Mouse (Mus musculus): Measurements from ENCODE around the gene Spsb2.
"Not testable (repeated sequence)": the region's sequence is repeated elsewhere in the genome, so short reads cannot be mapped to it uniquely, and the experiment has no call there.

Spsb2 gene

DNA sequence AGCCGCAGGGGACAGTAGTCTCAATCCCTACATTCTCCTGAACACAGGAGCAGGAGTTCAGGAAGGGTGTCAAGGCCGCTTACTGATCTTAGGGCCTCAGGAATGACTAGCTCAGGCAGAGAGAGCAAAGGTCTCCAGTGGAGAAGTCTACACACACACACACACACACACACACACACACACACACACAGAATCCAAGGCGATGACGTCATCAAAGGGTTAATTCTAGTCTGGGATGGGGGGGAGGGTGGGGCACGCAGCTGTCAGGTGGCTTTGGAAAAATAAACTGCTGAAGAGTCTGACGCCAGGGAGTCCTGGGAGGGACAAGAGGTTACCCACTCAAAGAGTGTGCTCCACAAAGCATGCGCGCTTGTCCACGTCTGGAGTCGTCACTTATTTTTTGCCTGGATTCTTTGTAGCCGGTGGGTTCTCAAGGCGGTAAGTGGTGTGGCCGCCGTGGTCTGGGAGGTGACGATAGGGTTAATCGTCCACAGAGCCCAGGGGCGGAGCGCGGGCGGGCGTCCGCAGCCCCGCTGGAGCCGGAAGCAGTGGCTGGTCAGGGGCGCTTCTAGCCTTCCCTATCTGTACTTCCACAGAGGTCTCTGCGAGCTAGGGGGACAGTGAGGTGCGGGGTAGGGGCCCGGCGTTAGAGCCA, at the start of gene Spsb2:
TSS of gene Spsb2 (plus strand) at position 304 of the 655 bp plus-strand sequence.
- peak; percentile 80 for DNase-seq (ENCODE audit: low spot score)

DNA sequence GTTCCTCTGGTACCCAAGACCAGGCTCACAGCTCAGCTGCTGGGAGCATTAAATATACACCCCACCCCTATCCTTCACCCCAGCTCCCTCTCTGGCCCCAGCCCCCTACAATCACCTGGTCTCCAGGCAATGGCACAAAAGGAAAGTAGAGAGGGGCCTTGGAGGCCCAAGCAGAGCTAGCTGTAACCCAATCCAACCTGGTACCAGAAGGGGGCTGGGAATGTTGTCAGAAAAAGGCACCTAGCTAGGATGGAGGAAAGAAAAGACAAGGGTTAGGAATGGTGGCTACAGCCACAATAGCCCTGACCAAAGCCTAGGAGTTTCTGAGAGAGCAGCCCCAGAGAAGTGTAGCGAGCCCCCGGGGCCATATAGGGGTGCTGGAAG, 49.6 kb upstream of the Spsb2 start:
- no peak for DNase-seq (ENCODE audit: low spot score)

DNA sequence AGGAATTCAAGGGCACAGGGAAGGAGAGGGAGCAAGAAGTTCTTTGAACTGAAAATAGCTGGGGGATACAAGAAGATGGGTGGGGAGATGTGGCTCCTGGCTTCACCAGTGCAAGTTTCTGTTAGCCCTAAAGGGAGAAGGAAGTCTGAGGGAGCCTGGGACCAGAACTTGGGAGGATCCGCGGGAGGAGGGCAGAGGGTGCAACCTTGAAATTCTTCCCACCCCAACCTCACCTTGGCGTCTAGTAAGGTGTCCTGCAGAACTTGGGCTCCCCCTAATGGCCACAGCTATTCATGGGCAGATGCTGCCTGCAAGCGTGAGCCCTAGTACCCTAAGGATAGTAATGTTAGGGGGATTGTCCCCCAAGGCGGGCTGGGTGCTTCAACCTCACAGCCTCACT, 49.2 kb upstream of the Spsb2 start:
- peak; percentile 90 for DNase-seq (ENCODE audit: low spot score)

DNA sequence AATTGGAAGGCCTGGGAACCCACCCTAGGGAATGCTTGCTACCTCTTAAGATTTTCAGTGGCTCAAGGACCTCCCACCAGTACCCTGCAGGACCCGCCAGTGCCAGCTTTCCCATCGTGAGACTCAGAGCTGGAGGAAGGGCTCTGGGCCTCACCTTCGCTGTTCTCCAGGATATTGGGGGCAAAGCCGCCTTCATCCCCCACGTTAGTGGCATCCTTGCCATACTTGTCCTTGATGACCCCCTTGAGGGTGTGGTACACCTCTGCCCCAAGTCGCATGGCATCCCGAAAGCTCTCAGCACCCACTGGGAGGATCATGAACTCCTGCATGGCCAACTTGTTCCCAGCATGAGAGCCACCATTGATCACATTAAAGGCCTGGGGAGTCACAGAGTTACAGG, 42.5 kb upstream of the Spsb2 start:
- no peak for DNase-seq (ENCODE audit: low spot score)

DNA sequence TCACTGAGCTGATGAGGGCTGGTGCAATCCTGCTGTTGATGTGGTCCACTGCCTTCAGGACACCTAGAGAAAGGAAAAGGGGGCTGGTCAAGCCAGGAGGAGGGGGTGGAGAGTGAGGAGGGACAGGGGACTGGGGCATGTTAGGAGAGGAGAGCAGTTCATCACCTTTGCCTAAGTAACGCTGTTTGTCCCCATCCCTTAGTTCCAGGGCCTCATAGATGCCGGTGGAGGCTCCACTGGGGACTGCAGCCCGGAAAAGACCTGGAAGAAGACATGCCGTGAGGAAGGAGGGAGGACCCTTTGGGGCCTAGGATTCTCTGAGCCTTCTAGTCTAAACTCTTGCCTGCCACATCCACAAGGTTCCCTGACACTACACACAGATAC, 40.9 kb upstream of the Spsb2 start:
- no peak for DNase-seq (ENCODE audit: low spot score)

DNA sequence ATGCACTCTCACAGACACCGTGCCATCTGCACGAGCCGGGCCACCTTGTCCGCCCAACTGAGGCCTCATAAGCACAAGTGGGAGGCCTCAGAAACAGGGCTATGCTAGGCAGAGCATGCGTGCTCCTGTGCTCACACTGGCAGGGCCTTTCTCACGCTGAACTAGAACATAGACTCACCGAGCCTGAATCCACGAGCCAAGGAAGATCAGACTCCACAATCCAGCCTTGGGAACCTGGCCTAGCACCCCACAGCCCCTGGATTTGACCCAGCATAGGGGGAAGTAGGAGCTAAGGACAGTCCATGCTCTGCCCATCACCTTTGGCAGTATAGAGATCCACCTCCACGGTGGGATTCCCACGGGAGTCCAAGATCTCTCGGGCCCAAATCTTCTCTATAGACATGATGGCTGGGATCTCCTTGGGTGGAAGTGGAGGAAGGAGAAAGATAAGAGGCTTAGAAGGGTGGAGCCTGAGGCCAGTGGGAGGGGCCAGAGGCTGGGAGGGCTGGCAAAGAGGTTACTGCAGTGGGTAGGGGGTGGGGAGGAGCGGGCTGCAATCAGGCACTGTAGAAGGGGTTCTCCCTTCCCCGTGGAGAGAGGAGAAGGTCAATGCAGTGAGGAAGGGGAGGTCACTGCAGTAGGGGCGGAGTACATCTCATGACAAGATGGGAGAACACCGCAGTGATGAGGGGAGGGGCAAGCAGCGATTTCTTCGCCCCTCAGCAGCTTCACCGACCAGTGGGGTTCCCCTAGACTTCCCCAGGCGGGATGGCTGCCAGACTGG, 40.3 kb upstream of the Spsb2 start:
- peak; percentile 67 for DNase-seq (ENCODE audit: low spot score)

DNA sequence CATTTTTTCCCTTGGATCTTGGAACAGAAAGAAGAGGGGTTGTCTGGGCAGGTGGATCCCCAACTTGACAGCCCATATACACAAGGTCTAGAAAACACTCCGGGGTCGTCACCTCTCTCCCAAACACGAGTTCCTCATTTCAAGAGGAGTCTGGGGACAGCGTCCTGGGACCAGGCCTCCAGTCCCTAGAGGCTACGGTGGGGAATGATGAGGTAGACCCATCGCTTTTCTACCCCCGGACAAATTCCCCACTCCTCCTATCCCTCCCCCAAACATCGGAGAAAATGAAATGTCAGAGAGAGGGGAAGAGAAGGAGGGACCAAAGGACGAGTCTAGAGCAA, 39.8 kb upstream of the Spsb2 start:
- DNase-seq (ENCODE audit: low spot score): peak; percentile 30

DNA sequence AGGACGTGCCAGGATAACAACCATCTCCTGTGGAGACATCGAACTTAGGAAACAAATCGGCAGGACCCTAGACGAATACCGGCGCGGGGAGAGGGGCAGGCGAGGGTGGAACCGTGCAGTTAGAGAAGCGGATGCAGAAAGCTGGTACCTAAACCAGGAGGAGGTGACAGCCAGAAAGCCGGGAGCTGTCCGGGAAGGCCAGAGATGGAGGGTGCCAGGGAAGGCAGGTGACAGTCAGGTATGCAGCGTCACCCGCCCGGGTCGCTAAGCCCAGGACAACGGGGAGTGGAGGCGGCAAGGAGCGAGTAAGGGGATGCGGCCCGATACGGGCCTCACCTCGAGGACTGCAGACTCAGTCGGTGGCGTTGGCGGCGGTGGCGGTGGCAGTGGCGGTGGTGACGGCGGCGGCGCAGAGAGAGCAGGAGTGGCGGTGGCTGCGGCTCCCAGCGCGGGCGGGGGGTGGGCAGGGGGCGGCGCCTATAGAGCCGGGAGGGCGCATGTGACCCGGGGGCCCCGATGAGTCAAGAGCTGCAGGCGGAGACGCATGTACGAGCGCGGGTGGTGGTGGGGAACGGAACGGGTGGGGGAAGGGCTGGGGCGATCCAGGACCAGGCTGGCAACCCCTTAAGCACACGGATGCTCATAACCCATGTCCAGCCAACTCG, 39.2 kb upstream of the Spsb2 start, which contains the start of gene Eno2:
TSS of gene Eno2 (minus strand) at position 573 of the 665 bp plus-strand sequence.
- peak; percentile 71 for DNase-seq (ENCODE audit: low spot score)

DNA sequence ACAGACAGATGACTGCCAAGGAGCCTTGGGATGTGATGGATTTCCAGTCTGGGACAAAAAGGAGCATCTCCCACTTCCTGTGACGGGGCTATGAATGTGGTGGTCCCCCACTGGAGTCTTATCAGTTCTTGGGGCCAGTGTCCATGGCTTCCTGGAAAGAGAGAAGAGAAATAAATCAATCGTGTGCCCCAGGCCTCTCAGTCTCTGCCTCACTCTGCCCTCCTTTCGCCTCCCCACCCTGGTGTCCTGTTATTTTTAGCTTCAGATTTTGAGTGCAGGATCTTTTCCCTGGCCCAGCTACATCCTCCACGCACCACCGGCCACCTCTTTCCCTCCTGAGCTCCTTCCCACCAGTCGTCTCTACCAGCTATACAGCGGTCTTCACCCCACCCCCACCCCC, 38.4 kb upstream of the Spsb2 start:
- DNase-seq (ENCODE audit: low spot score): no peak

DNA sequence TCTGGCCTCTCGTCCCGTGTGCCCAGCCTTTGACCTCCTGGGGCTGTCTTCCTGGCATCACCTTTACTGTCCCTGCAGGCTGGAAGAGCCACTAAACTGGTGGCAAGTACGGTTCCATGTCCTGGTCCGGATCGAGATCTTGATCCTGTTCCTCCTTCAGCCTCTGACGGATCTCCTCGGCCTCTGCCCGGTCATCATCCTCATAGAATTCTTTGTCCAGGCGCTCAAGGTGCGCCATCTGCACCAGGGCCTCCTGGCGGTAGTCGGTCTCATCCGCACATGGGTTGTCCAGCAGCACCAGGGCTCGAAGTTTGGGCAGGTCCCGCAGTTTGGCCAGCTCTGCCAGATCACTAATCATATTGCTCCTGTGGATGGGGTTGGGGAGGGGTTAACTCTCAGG, 38.0 kb upstream of the Spsb2 start:
- no peak for DNase-seq (ENCODE audit: low spot score)

DNA sequence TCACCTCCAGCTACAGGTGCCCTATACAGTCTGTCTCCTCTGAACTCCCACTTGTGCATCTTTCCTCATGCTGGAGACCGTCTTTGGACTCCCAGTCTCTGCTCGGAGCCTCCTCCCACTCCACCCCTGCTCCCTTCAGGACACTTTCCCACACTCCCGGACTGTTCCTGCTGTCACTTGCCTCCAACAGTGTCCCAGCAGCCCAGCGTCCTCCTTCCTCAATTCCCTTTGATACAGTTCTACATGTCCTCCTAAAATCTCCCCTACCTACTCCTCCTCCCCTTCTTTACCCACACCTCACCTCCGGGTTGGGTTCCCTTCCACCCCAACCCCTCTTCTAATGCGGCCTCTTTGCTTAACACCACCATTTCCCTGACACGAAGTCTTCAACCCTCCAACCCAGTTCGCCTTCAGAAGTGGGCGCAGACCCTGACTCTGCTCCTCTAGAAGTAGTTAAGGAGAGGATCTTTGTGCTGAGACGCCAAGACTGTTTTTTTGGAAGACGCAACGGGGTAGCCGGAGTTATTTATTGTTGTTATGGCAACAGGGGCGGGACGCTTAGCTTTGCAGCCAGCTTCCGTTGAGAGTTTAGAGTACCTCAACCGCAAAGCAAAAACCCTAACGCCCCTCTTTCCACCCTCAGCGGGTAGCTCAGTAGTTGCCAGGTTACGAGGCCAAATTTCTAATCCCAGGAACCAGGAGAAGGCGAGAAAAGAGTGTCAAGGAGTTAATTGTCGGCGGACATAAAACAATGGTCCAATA, 29.1 kb upstream of the Spsb2 start, which contains the start of gene Lrrc23:
TSS of gene Lrrc23 (minus strand) at position 506 of the 762 bp plus-strand sequence.
- peak; percentile 83 for DNase-seq (ENCODE audit: low spot score)

DNA sequence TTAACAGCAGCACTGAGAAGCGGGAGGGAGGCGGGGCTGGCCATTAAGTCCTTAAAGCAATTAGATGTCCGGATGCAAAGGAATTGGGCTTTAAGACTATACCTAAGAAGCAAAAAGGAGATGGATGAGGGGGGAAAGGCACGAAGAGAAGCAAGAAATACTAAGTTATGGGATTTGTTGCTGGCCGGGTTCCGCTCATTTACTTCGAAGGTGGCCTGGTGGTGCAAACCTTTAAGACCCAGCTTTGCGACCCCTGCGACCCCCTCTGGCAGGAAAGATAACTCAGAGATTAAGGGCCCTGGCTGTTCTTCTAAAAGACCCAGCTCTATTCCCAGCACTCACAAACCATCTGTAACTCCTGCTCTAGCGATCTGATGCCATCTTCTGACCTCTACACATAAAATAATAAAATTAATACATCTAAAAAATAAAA, 28.5 kb upstream of the Spsb2 start:
- DNase-seq (ENCODE audit: low spot score): no peak

DNA sequence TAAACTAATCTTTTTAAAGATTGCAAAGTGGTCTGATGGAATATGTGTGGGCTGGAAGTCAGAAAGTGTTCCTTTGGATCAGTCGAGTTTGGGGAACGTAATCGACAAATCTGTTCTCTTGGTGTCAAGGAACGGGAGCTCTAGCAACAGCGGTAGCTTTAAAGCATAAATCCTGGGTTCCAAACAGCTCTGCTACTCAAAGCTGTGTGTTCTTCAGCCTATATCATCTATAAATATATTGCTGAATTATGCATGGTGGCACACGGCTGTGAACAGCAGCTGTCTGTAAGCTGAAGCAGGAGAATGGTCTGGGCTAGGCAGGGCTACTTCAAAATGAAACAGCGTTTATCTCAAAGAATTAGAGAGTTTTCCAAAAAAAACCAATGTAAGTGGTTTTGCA, 27.5 kb upstream of the Spsb2 start:
- no peak for DNase-seq (ENCODE audit: low spot score)

DNA sequence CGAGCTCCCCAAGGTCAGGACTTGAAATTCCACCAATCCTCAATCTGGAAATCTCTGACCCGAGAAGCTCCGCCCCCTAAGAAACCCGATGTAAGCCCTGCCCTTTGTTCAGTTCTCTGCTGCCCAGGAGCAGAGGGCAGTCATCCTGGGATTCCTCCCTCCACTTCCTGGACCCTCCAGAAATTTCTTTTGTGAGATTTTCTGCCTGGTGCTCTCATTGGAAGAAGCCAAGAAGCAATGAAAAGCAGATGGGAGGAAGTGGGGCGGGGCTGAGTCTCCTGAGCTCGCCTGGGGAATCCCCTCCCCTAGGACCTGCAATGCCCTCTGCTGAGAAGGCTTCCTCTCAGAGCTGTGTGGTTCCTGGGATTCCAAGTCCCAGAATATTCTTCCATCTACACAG, 26.0 kb upstream of the Spsb2 start:
- peak; percentile 49 for DNase-seq (ENCODE audit: low spot score)

DNA sequence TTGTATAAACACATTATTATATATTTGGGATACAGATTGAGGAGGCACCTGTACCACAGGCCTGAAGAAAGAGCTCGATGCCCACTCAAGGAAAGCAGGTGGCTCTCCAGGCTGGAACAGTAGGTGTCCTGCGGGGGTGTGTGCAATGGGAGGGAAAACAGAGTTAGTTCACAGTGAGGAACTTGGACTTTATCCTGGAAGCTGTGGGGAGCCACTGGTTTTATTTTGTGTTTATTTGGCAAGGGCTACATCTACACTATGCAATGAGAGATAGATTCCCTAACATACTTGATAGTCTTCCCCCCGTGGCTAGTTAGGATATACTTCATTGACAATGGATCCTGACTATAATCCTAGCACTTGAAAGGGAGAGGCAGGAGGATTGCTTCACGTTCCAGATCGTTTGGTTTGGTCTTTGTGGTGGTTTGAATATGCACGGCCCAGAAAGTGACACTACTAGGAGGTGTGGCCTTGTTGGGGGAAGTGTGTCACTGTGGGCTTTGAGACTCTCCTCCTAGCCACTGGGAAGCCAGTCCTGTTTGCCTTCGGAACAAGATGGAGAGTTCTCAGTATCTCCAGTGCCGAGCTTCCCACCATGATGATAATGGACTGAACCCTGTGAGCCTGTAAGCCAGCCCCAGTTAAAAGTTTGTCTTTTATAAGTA, 21.6 kb upstream of the Spsb2 start:
- DNase-seq (ENCODE audit: low spot score): no peak

DNA sequence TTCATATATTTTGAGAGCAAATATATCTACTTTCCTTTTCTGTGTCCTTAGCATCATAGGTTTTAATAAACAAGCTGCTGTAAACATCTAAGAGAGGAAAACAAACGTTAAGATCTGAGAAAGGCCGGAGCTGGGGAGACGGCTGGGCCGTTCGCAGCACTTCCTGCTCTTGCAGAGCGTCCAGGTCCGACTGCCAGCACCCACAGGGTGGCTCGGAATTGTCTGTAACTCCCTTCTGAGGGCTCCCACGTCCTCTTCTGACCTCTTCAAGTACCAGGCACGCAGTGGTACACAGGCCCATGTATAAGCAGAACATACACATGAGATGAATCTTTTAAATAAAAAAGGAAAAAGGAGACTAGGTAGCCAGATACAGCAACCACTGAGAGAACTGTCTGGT, 20.7 kb upstream of the Spsb2 start:
- DNase-seq (ENCODE audit: low spot score): no peak

DNA sequence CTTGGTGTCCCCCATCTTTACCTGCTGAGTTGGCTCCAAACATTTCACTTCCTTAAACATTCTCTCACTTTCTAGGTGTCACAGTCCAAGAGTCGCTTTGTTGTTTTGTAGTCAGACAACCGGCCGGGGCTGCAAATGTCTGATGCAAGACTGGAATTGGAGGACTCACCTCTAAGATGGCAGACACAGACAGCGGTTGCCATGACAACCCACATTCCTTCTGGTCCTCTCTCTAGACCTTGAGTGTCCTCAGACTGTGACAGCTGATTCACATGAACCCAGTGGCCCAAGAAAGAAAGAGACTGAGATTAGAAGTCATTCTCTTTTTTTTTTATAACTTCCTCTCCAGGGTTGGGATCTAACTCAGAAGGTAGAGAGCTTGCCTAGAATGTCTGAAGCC, 18.9 kb upstream of the Spsb2 start:
- no peak for DNase-seq (ENCODE audit: low spot score)

DNA sequence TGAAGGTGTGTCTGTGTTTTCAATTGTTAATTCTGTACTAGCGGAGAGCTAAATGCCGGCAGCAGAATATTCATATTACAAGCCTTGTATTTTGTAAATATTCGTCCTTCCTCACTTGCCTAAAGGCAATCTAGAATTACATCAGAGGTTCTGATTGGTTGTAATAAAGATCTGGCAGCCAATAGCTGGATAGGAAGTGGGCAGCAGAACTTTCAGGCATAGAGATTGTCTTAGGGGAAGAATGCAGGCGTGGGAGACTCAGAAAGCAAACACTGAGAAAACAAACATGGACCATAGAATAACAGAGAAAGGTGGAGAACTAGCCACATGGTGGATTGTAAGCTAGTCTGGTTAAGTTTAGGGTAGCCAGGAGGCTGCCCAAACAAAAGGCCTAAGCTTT, 18.3 kb upstream of the Spsb2 start:
- DNase-seq (ENCODE audit: low spot score): no peak

DNA sequence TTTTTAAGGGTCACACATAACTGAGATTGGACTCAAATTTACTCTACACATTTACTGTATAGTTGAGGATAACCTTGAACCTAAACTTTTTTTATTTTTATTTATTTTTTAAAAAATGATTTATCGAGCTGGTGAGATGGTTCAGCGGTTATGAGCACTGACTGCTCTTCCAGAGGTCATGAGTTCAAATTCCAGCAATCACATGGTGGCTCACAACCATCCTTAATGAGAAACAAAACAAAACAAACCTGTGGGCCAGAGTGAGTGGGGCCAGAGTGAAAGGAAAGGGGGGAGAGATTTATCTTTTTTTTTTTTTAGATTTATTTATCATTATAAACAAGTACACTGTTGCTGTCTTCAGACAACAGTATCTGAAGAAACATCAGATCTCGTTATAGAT, 16.6 kb upstream of the Spsb2 start:
- DNase-seq (ENCODE audit: low spot score): no peak

DNA sequence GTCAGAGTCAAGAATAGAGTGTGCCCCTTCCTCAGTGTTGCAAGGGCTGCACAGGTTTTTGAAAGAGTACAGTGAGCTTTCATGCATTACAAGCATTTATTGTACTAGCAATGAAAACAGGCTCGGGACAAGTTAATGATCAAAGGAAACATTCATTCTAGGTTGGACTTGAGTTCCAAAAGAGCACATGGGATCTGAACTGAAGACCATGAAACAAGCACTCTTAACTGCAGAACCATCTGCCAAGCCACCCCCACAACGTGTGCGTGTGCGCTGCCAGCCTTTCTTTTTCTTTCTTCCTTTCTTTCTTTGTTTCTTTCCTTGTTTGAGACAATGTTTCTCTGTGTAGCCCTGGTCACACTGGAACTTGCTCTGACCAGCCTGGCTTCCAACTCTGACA, 12.7 kb upstream of the Spsb2 start:
- no peak for DNase-seq (ENCODE audit: low spot score)

DNA sequence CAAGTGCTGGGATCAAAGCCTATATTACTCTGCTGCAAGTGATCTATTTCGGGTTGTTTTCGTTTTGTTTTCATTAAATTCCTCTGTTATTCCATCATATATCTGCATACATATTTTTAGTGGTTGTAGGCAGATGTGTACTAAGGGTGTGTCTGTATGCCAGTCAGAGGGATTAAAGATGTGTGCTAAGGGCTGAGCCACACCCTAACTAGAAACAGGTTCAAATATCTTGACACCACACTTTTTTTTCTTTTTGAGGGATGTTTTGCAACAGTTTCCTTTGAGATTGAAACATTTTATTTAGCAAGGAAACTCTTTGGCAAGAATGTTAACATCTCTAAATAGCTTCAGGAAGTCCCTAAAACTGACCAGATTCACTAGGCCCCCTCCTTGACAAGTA, 12.3 kb upstream of the Spsb2 start:
- DNase-seq (ENCODE audit: low spot score): no peak

DNA sequence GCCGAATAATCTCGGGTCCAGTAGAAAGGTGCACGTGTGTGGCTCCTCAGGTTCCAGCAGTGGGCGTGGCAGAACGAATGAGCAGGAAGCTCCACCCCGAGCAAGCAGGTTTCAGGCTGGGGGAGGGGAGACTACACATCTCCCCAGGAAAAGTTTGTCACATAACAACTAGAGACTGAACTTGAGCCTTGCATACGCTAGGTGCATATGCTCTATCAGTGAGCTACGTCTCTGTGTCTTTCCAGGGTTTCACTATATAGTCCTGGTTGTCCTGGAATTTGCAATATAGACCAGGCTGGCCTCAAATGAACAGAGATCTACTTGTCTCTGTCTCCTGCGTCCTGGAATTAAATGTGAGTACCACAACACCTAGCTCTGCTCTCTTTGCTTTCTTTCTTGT, 6.1 kb upstream of the Spsb2 start:
- not testable (repeated sequence) for DNase-seq (ENCODE audit: low spot score)
